Mouse (Mus musculus) forebrain, embryonic 12.5 days (tissue): Measurements from ENCODE around the gene Papln. TPM values are rescaled to one million over a fixed set of nuclear protein-coding genes. Genes with fewer than 3 reads are reported as not detected.

Experiments used
- ATAC-seq: fragments of 200-750 bp; cut with Nextera tagmentation; 2 replicates; pipeline ENCODE4 v1.8.0; 2017; ENCODE audit warnings: moderate TSS enrichment; ENCODE audit not compliant: low FRiP score
- H3K27ac ChIP-seq: fragments of 300-500 bp; sonication (generic); 2 replicates; pipeline ENCODE4 v1.5.1; 2016; ENCODE audit warnings: mild to moderate bottlenecking
- H3K27me3 ChIP-seq: fragments of 300-500 bp; sonication (generic); 2 replicates; pipeline ENCODE4 v1.6.1; 2016; ENCODE audit warnings: mild to moderate bottlenecking
- H3K36me3 ChIP-seq: fragments of 300-500 bp; sonication (generic); replicated peaks from 2 replicates; pipeline ENCODE4 v1.6.1; 2016; ENCODE audit warnings: mild to moderate bottlenecking
- H3K4me1 ChIP-seq: fragments of 300-500 bp; sonication (generic); 2 replicates; pipeline ENCODE4 v1.6.1; 2016
- H3K4me2 ChIP-seq: fragments of 300-500 bp; sonication (generic); 2 replicates; pipeline ENCODE4 v1.6.1; 2016; ENCODE audit warnings: mild to moderate bottlenecking, moderate library complexity
- H3K4me3 ChIP-seq: fragments of 300-500 bp; sonication (generic); replicated peaks from 2 replicates; pipeline ENCODE4 v1.5.1; 2016; ENCODE audit warnings: mild to moderate bottlenecking
- H3K9ac ChIP-seq: fragments of 300-500 bp; sonication (generic); 2 replicates; pipeline ENCODE4 v1.6.1; 2016; ENCODE audit warnings: mild to moderate bottlenecking
- H3K9me3 ChIP-seq: fragments of 300-500 bp; sonication (generic); 2 replicates; pipeline ENCODE4 v1.6.1; 2016
- WGBS: fragments of 180-500 bp; shearing (Covaris S2); methylation state at CpG from one replicate; pipeline ENCODE4 v1.1.7; 2016; 5-methylcytosine and 5-hydroxymethylcytosine counted together
- polyA plus RNA-seq: library from polyadenylated mRNA; unstranded; fragments of >200 nt; fragmentation: Nextera tagmentation; extraction: Ambion mirVana; gene quantifications from 2 replicates; pipeline ENCODE4 v1.2.1, GENCODE M21; 2016

Gene Papln
- polyA plus RNA-seq, 1 experiment from 2014 or later, result 0.23 TPM

- 7% methylated on average over 25 of the region's 25 CpGs for WGBS
- Histone ChIP-seq H3K4me2 (peak overlapping the region; percentile 47), H3K9me3 (no peaks in the 10 kb centered on the region), H3K27ac (0 out of 2 replicates have a peak overlapping the region, but pooled peaks have one; percentile 56), H3K4me1 (peaks cover 17% of the 10 kb centered on the region), H3K9ac (no peak overlapping the region), H3K27me3 (no peaks in the 10 kb centered on the region), H3K4me3 (peak overlapping the region; percentile 14), H3K36me3 (no peaks in the 10 kb centered on the region)
- ATAC-seq, result peak; percentile 63
Observed at GRCm38 (mm10) chr12:83770418-83771256, 7.2 kb downstream of the Papln start.

- no peak overlapping the region for H3K4me3 ChIP-seq
- peaks cover 10% of the 10 kb centered on the region for H3K4me1 ChIP-seq
- H3K9me3 ChIP-seq, result no peaks in the 10 kb centered on the region
- H3K4me2 ChIP-seq, result no peak overlapping the region
- H3K9ac ChIP-seq, result no peak overlapping the region
- no peak overlapping the region; the same call in 1 of the 2 replicates for H3K27ac ChIP-seq
- ATAC-seq, result no peak
- H3K36me3 ChIP-seq, result no peaks in the 10 kb centered on the region
- 64% methylated on average over 12 of the region's 12 CpGs for WGBS
- no peaks in the 10 kb centered on the region for H3K27me3 ChIP-seq
Observed at GRCm38 (mm10) chr12:83775621-83776020, 12.2 kb downstream of the Papln start.

GRCm38 (mm10) chr12:83776766-83777165 lies 13.3 kb downstream of the Papln start:
- WGBS, result 90% methylated on average over 7 of the region's 7 CpGs

GRCm38 (mm10) chr12:83780181-83780580 lies 16.7 kb downstream of the Papln start:
- no peak for ATAC-seq
- WGBS, result 80% methylated on average over 3 of the region's 3 CpGs

More at GRCm38 (mm10) chr12:83776766-83777165, 13.3 kb downstream of the Papln start:
- peaks cover 9% of the 10 kb centered on the region for H3K4me1 ChIP-seq
- no peaks in the 10 kb centered on the region for H3K9me3 ChIP-seq
- H3K36me3 ChIP-seq, result no peaks in the 10 kb centered on the region
- H3K9ac ChIP-seq, result no peak overlapping the region
- H3K27ac ChIP-seq, result no peak overlapping the region
- ATAC-seq, result no peak
- no peak overlapping the region for H3K4me2 ChIP-seq
- no peaks in the 10 kb centered on the region for H3K27me3 ChIP-seq
- no peak overlapping the region for H3K4me3 ChIP-seq

GRCm38 (mm10) chr12:83781204-83781603 lies 17.8 kb downstream of the Papln start:
- ATAC-seq, result no peak
- Histone ChIP-seq H3K9ac (no peak overlapping the region), H3K4me3 (no peak overlapping the region), H3K9me3 (no peaks in the 10 kb centered on the region), H3K36me3 (no peaks in the 10 kb centered on the region), H3K4me2 (no peak overlapping the region), H3K27ac (no peak overlapping the region), H3K27me3 (no peaks in the 10 kb centered on the region), H3K4me1 (peaks cover 3% of the 10 kb centered on the region; the same call in 1 of the 2 replicates)
- WGBS, result 88% methylated on average over 7 of the region's 7 CpGs

More at GRCm38 (mm10) chr12:83780181-83780580, 16.7 kb downstream of the Papln start:
- Histone ChIP-seq H3K27me3 (no peaks in the 10 kb centered on the region), H3K4me1 (peaks cover 8% of the 10 kb centered on the region), H3K36me3 (no peaks in the 10 kb centered on the region), H3K27ac (no peak overlapping the region), H3K4me2 (no peak overlapping the region), H3K9ac (no peak overlapping the region), H3K4me3 (no peak overlapping the region), H3K9me3 (no peaks in the 10 kb centered on the region)

GRCm38 (mm10) chr12:83781640-83782278 lies 18.3 kb downstream of the Papln start:
- ATAC-seq, result no peak
- H3K4me2 ChIP-seq, result no peak overlapping the region
- no peak overlapping the region for H3K4me3 ChIP-seq
- H3K27me3 ChIP-seq, result no peaks in the 10 kb centered on the region
- no peak overlapping the region for H3K9ac ChIP-seq
- H3K4me1 ChIP-seq, result peaks cover 3% of the 10 kb centered on the region; the same call in 1 of the 2 replicates
- no peak overlapping the region for H3K27ac ChIP-seq
- no peaks in the 10 kb centered on the region for H3K9me3 ChIP-seq
- no peaks in the 10 kb centered on the region for H3K36me3 ChIP-seq
- 83% methylated on average over 23 of the region's 23 CpGs for WGBS

- H3K9ac ChIP-seq, result no peak overlapping the region
- H3K4me1 ChIP-seq, result peaks cover 3% of the 10 kb centered on the region; the same call in 1 of the 2 replicates
- no peak overlapping the region for H3K27ac ChIP-seq
- ATAC-seq, result no peak
- no peaks in the 10 kb centered on the region for H3K36me3 ChIP-seq
- WGBS, result 95% methylated on average over 10 of the region's 10 CpGs
- no peaks in the 10 kb centered on the region for H3K27me3 ChIP-seq
- H3K4me2 ChIP-seq, result no peak overlapping the region
- no peak overlapping the region for H3K4me3 ChIP-seq
- H3K9me3 ChIP-seq, result no peaks in the 10 kb centered on the region
Observed at GRCm38 (mm10) chr12:83782669-83783068, 19.2 kb downstream of the Papln start.

- Histone ChIP-seq H3K9ac (no peak overlapping the region), H3K9me3 (no peaks in the 10 kb centered on the region), H3K27ac (no peak overlapping the region), H3K4me2 (no peak overlapping the region), H3K4me3 (no peak overlapping the region), H3K27me3 (no peaks in the 10 kb centered on the region), H3K4me1 (peaks cover 3% of the 10 kb centered on the region; the same call in 1 of the 2 replicates), H3K36me3 (no peaks in the 10 kb centered on the region)
- 74% methylated on average over 4 of the region's 4 CpGs for WGBS
- ATAC-seq, result no peak
Observed at GRCm38 (mm10) chr12:83785305-83785704, 21.9 kb downstream of the Papln start.

- ATAC-seq, result no peak
- Histone ChIP-seq H3K27me3 (no peaks in the 10 kb centered on the region), H3K4me1 (no peaks in the 10 kb centered on the region; the same call in 1 of the 2 replicates), H3K9me3 (no peaks in the 10 kb centered on the region), H3K36me3 (peaks cover 27% of the 10 kb centered on the region), H3K9ac (no peak overlapping the region), H3K4me2 (no peak overlapping the region), H3K27ac (no peak overlapping the region), H3K4me3 (no peak overlapping the region)
- 90% methylated on average over 17 of the region's 17 CpGs for WGBS
Observed at GRCm38 (mm10) chr12:83789051-83789780, 25.8 kb downstream of the Papln start.

- no peak overlapping the region for H3K27ac ChIP-seq
- 61% methylated on average over 4 of the region's 4 CpGs for WGBS
- ATAC-seq, result no peak
Observed at GRCm38 (mm10) chr12:83789781-83790140, 26.3 kb downstream of the Papln start.

GRCm38 (mm10) chr12:83790749-83791148 lies 27.3 kb downstream of the Papln start:
- no peak overlapping the region for H3K4me2 ChIP-seq
- H3K27me3 ChIP-seq, result no peaks in the 10 kb centered on the region
- no peaks in the 10 kb centered on the region for H3K4me1 ChIP-seq
- no peak overlapping the region for H3K27ac ChIP-seq
- H3K9me3 ChIP-seq, result no peaks in the 10 kb centered on the region
- H3K4me3 ChIP-seq, result no peak overlapping the region
- peaks cover 37% of the 10 kb centered on the region for H3K36me3 ChIP-seq
- H3K9ac ChIP-seq, result no peak overlapping the region
- no peak for ATAC-seq
- WGBS, result 89% methylated on average over 4 of the region's 4 CpGs

More at GRCm38 (mm10) chr12:83789781-83790140, 26.3 kb downstream of the Papln start:
- Histone ChIP-seq H3K36me3 (peaks cover 27% of the 10 kb centered on the region), H3K4me2 (no peak overlapping the region), H3K9ac (no peak overlapping the region), H3K4me3 (no peak overlapping the region), H3K4me1 (no peaks in the 10 kb centered on the region), H3K27me3 (no peaks in the 10 kb centered on the region), H3K9me3 (no peaks in the 10 kb centered on the region)

GRCm38 (mm10) chr12:83791737-83792136 lies 28.3 kb downstream of the Papln start:
- no peak overlapping the region for H3K9ac ChIP-seq
- H3K27ac ChIP-seq, result no peak overlapping the region
- H3K27me3 ChIP-seq, result no peaks in the 10 kb centered on the region
- WGBS, result 90% methylated on average over 10 of the region's 10 CpGs
- ATAC-seq, result no peak
- H3K4me3 ChIP-seq, result no peak overlapping the region
- H3K36me3 ChIP-seq, result peaks cover 45% of the 10 kb centered on the region
- H3K9me3 ChIP-seq, result no peaks in the 10 kb centered on the region
- H3K4me2 ChIP-seq, result no peak overlapping the region
- no peaks in the 10 kb centered on the region for H3K4me1 ChIP-seq
